Mouse (Mus musculus) forebrain, embryonic 13.5 days (tissue): ENCODE results near the gene Calm2. TPM values are rescaled to one million over a fixed set of nuclear protein-coding genes. Genes with fewer than 3 reads are reported as not detected.

Experiments used
- ATAC-seq: fragments of 200-750 bp; cut with Nextera tagmentation; 2 replicates; pipeline ENCODE4 v1.8.0; 2017
- H3K27ac ChIP-seq: fragments of 300-500 bp; sonication (generic); 2 replicates; pipeline ENCODE4 v1.5.1; 2015; ENCODE audit warnings: inconsistent platforms, mild to moderate bottlenecking, moderate library complexity
- H3K27me3 ChIP-seq: fragments of 300-500 bp; sonication (generic); 2 replicates; pipeline ENCODE4 v1.6.1; 2015; ENCODE audit warnings: mild to moderate bottlenecking, inconsistent platforms
- H3K36me3 ChIP-seq: fragments of 300-500 bp; sonication (generic); 2 replicates; pipeline ENCODE4 v1.6.1; 2015; ENCODE audit warnings: mild to moderate bottlenecking, inconsistent platforms; ENCODE audit not compliant: poor library complexity, severe bottlenecking
- H3K4me1 ChIP-seq: fragments of 300-500 bp; sonication (generic); 2 replicates; pipeline ENCODE4 v1.6.1; 2015; ENCODE audit warnings: inconsistent platforms
- H3K4me2 ChIP-seq: fragments of 300-500 bp; sonication (generic); 2 replicates; pipeline ENCODE4 v1.6.1; 2015; ENCODE audit warnings: inconsistent platforms, mild to moderate bottlenecking, moderate library complexity
- H3K4me3 ChIP-seq: fragments of 300-500 bp; sonication (generic); 2 replicates; pipeline ENCODE4 v1.5.1; 2015; ENCODE audit warnings: mild to moderate bottlenecking, inconsistent platforms
- H3K9ac ChIP-seq: fragments of 300-500 bp; sonication (generic); 2 replicates; pipeline ENCODE4 v1.6.1; 2015; ENCODE audit warnings: mild to moderate bottlenecking, inconsistent platforms
- H3K9me3 ChIP-seq: fragments of 300-500 bp; sonication (generic); replicated peaks from 2 replicates; pipeline ENCODE4 v1.6.1; 2016; ENCODE audit warnings: inconsistent platforms
- WGBS: fragments of 180-500 bp; shearing (Covaris S2); methylation state at CpG from one replicate; pipeline ENCODE4 v1.1.7; 2015; 5-methylcytosine and 5-hydroxymethylcytosine counted together
- polyA plus RNA-seq: library from polyadenylated mRNA; unstranded; fragments of >200 nt; fragmentation: Nextera tagmentation; extraction: Ambion mirVana; gene quantifications from 2 replicates; pipeline ENCODE4 v1.2.1, GENCODE M21; 2015

Calm2 gene
- polyA plus RNA-seq, 1 experiment from 2014 or later, result 1,701 TPM

DNA sequence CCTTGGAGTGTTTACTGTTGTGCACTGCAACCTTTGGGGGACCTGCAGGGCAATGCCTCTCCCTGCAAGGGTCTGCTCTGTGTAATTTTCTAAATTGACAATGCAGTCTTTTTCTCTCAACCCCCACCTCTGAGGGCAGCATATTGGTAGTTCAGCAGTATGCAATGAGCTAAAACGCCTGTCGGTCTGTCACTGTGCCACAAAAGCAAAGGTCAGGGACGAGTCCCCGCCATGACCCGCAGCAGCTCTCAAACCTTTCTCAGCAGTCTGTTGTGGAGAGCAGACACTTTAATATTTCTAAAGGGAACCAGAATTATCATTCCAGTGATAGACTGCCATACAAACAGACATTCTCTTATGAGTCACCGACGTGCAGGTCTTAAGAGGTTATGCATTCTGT, 11.2 kb upstream of the Calm2 start:
- H3K27ac ChIP-seq, result no peak overlapping the region
- H3K36me3 ChIP-seq, result no peaks in the 10 kb centered on the region
- 72% methylated on average over 7 of the region's 7 CpGs for WGBS
- no peak overlapping the region for H3K4me3 ChIP-seq
- ATAC-seq, result no peak
- no peak overlapping the region for H3K9ac ChIP-seq
- peaks cover 32% of the 10 kb centered on the region for H3K4me1 ChIP-seq
- H3K27me3 ChIP-seq, result peaks cover 2% of the 10 kb centered on the region; the same call in 1 of the 2 replicates
- no peak overlapping the region for H3K4me2 ChIP-seq
- H3K9me3 ChIP-seq, result no peaks in the 10 kb centered on the region

GRCm38 (mm10) chr17:87454121-87454520, 7.4 kb upstream of the Calm2 start:
- WGBS, result 89% methylated on average over 3 of the region's 3 CpGs
- H3K9me3 ChIP-seq, result no peaks in the 10 kb centered on the region
- no peak for ATAC-seq
- no peak overlapping the region for H3K27ac ChIP-seq
- H3K4me1 ChIP-seq, result peaks cover 5% of the 10 kb centered on the region
- H3K36me3 ChIP-seq, result no peaks in the 10 kb centered on the region
- H3K9ac ChIP-seq, result no peak overlapping the region
- no peak overlapping the region for H3K4me3 ChIP-seq
- no peak overlapping the region for H3K4me2 ChIP-seq
- H3K27me3 ChIP-seq, result no peaks in the 10 kb centered on the region

- 89% methylated on average over 7 of the region's 7 CpGs for WGBS
- Histone ChIP-seq H3K27me3 (no peaks in the 10 kb centered on the region), H3K9ac (no peak overlapping the region), H3K27ac (no peak overlapping the region), H3K4me2 (no peak overlapping the region), H3K36me3 (no peaks in the 10 kb centered on the region), H3K4me1 (0 out of 2 replicates have a peak, but pooled peaks cover under 1% of the 10 kb centered on the region), H3K9me3 (no peaks in the 10 kb centered on the region), H3K4me3 (no peak overlapping the region)
- ATAC-seq, result no peak
These were observed 6.6 kb upstream of the Calm2 start for GRCm38 (mm10) chr17:87453336-87453735.

GRCm38 (mm10) chr17:87448881-87449280, 2.1 kb upstream of the Calm2 start:
- Histone ChIP-seq H3K9me3 (no peaks in the 10 kb centered on the region), H3K4me3 (no peak overlapping the region), H3K4me2 (no peak overlapping the region), H3K27ac (no peak overlapping the region), H3K9ac (no peak overlapping the region), H3K4me1 (peaks cover 20% of the 10 kb centered on the region), H3K36me3 (no peaks in the 10 kb centered on the region), H3K27me3 (no peaks in the 10 kb centered on the region)
- WGBS, result 95% methylated on average over 8 of the region's 8 CpGs
- no peak for ATAC-seq

GRCm38 (mm10) chr17:87448339-87448738, 1.6 kb upstream of the Calm2 start:
- H3K4me3 ChIP-seq, result no peak overlapping the region
- peaks cover 25% of the 10 kb centered on the region for H3K4me1 ChIP-seq
- H3K9me3 ChIP-seq, result no peaks in the 10 kb centered on the region
- H3K4me2 ChIP-seq, result no peak overlapping the region
- 0 out of 2 replicates have a peak, but pooled peaks cover 2% of the 10 kb centered on the region for H3K36me3 ChIP-seq
- H3K27ac ChIP-seq, result no peak overlapping the region
- no peaks in the 10 kb centered on the region for H3K27me3 ChIP-seq
- no peak for ATAC-seq
- WGBS, result 84% methylated on average over 9 of the region's 9 CpGs
- no peak overlapping the region for H3K9ac ChIP-seq

DNA sequence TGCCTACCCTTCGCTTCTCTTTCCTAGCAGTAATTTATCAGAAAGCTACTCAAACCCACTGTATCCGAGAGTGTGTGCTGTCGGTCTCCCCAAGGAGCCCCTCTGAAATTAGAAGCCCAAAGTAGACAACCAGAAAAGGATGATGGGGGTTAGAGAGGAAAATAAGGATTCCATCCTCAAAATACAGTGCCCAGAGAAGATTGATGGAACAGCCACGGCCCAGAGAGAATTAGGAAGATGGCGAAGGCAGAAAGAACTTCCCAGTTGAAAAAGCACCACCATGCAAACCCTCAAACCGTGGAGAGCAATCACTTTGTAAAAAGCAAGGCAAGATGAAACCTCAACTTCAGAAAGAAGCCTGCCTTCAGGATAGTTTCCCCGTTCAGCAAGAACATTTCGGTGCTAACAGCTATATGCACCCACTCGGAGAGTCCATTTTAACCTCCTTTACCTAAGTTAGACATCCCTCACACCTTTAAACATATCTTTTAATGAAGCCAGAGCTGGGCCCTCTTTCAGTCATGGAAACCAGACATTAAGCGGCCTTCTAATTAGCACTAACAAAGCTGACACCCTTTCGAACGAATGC, 971 bp upstream of the Calm2 start:
- Histone ChIP-seq H3K4me2 (peak overlapping the region; percentile 76), H3K27me3 (no peaks in the 10 kb centered on the region), H3K9me3 (no peaks in the 10 kb centered on the region), H3K4me3 (peak overlapping the region; percentile 89), H3K36me3 (0 out of 2 replicates have a peak, but pooled peaks cover 3% of the 10 kb centered on the region), H3K9ac (peak overlapping the region; percentile 99), H3K27ac (peak overlapping the region; percentile 99), H3K4me1 (peaks cover 31% of the 10 kb centered on the region)
- ATAC-seq, result no peak
- WGBS, result 25% methylated on average over 12 of the region's 12 CpGs

GRCm38 (mm10) chr17:87445917-87446766, 593 bp downstream of the Calm2 start:
- under 1% methylated on average over 39 of the region's 86 CpGs for WGBS
- Histone ChIP-seq H3K4me3 (peak overlapping the region; percentile 89), H3K4me1 (peaks cover 45% of the 10 kb centered on the region), H3K36me3 (peaks cover 9% of the 10 kb centered on the region; the same call in 1 of the 2 replicates), H3K4me2 (peak overlapping the region; percentile 76), H3K9ac (peak overlapping the region; percentile 99), H3K27ac (peak overlapping the region; percentile 99), H3K9me3 (no peaks in the 10 kb centered on the region), H3K27me3 (no peaks in the 10 kb centered on the region)
- peak; percentile 80 for ATAC-seq

DNA sequence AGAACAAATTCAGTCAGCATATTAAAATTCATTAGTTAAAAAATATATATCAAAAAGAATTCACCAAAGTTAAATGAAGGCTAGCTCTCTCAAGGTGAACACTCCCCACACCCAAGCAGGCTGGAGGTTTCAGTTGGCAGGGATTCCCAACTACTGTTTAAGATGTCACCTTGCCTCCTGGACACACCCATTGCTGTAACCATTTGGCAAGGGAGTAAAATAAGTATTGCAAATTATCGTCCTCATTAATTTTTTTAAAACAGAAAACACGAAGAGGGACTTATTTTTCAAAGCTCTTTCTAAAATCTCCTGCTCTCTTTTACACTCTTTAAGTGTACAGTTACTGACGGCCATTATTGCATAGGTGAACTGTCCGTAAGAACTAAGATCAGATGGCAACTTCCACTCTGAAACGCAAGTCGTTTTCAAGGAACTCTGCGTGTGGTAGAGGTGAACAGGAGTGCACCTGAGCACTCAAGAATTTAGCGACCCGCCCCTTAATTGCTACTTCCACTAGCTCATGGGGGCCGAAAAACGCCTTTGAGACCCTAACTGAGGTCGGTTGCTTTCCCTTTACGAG, 1.3 kb downstream of the Calm2 start:
- Histone ChIP-seq H3K36me3 (peaks cover 9% of the 10 kb centered on the region; the same call in 1 of the 2 replicates), H3K27ac (peak overlapping the region; percentile 99), H3K4me2 (peak overlapping the region; percentile 76), H3K9me3 (no peaks in the 10 kb centered on the region), H3K27me3 (no peaks in the 10 kb centered on the region), H3K4me3 (peak overlapping the region; percentile 89), H3K9ac (peak overlapping the region; percentile 99), H3K4me1 (peaks cover 48% of the 10 kb centered on the region)
- no peak for ATAC-seq
- WGBS, result 0% methylated on average over 13 of the region's 13 CpGs

DNA sequence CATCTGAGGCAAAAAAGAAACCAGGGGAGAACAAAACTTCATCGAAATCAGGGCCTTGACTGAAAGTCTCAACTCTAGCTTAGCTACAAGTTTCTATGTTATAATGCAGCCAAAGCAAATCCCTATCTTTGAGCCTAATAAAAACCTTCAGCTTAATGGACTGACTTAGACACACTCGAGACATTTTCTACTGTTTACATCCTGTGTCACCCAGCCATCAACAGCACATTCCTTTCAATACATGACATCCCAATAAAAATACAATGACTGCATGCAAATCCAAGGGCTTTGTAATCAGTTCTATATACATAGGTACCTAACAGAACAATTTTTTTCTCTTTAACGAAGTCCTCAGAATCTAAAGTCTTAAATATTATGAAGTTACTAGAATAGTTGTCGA, 2.0 kb downstream of the Calm2 start:
- H3K9me3 ChIP-seq, result no peaks in the 10 kb centered on the region
- H3K4me2 ChIP-seq, result peak overlapping the region; percentile 76
- peaks cover 53% of the 10 kb centered on the region for H3K4me1 ChIP-seq
- no peaks in the 10 kb centered on the region for H3K27me3 ChIP-seq
- peaks cover 13% of the 10 kb centered on the region for H3K36me3 ChIP-seq
- ATAC-seq, result no peak
- WGBS, result 40% methylated on average over 4 of the region's 4 CpGs
- H3K9ac ChIP-seq, result peak overlapping the region; percentile 55
- no peak overlapping the region for H3K27ac ChIP-seq
- H3K4me3 ChIP-seq, result peak overlapping the region; percentile 89

- Histone ChIP-seq H3K9ac (no peak overlapping the region), H3K27me3 (no peaks in the 10 kb centered on the region), H3K4me3 (no peak overlapping the region), H3K9me3 (no peaks in the 10 kb centered on the region), H3K4me2 (peak overlapping the region; percentile 35), H3K36me3 (peaks cover 13% of the 10 kb centered on the region), H3K27ac (no peak overlapping the region), H3K4me1 (peaks cover 51% of the 10 kb centered on the region)
- no peak for ATAC-seq
- WGBS, result 72% methylated on average over 2 of the region's 2 CpGs
These were observed 5.2 kb downstream of the Calm2 start for GRCm38 (mm10) chr17:87441537-87441936.

DNA sequence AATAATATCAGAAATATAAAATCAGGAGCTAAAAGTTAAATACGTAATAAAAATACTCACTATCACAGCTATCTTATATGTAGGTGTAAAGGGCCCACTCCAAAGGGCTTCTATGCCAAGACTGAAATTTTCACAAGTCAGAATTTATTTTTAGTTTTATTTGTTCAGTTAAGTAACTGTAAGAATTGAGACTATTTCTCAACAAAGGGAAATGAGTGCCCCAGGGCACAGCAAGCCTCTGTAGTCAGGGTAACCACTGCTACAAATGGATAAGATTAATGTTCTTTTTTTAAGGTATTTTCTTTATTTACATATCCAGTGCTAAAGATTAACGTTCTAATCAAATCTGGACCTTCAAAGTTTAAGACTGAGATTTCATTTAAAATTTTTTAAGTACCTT, 7.3 kb downstream of the Calm2 start:
- no peak overlapping the region for H3K9ac ChIP-seq
- H3K27me3 ChIP-seq, result no peaks in the 10 kb centered on the region
- peaks cover 29% of the 10 kb centered on the region for H3K36me3 ChIP-seq
- H3K4me3 ChIP-seq, result no peak overlapping the region
- no peak for ATAC-seq
- WGBS, result 88% methylated on average over 2 of the region's 2 CpGs
- H3K9me3 ChIP-seq, result no peaks in the 10 kb centered on the region
- H3K4me1 ChIP-seq, result peaks cover 47% of the 10 kb centered on the region
- H3K27ac ChIP-seq, result no peak overlapping the region
- H3K4me2 ChIP-seq, result no peak overlapping the region

DNA sequence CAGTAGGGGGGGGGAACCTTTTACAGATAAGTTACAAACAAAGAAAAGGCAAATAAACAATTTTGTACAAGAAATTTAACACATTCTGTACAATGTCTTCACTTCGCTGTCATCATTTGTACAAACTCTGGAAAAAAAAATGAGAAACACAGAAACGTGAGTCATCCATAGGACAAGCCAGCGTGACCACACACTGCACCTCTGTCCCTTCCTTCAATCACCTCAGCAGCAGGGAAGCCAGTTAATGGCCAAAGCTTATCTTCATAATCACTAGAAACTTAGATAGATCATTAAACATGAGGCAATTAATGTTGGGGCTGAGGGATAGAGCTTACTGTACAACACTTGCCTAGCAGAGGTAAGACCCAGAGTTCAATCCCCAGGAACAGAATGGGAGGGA, 12.8 kb downstream of the Calm2 start:
- H3K36me3 ChIP-seq, result peaks cover 65% of the 10 kb centered on the region
- no peaks in the 10 kb centered on the region for H3K27me3 ChIP-seq
- ATAC-seq, result no peak
- H3K27ac ChIP-seq, result no peak overlapping the region
- no peak overlapping the region for H3K9ac ChIP-seq
- H3K9me3 ChIP-seq, result no peaks in the 10 kb centered on the region
- peaks cover 8% of the 10 kb centered on the region; the same call in 1 of the 2 replicates for H3K4me1 ChIP-seq
- no peak overlapping the region for H3K4me2 ChIP-seq
- 88% methylated on average over 3 of the region's 3 CpGs for WGBS
- H3K4me3 ChIP-seq, result no peak overlapping the region
